Mouse (Mus musculus): ENCODE results near the gene Kcnk2. TPM values are rescaled to one million over a fixed set of nuclear protein-coding genes. Genes with fewer than 3 reads are reported as not detected.

Kcnk2 gene
- polyA plus RNA-seq, 1 experiment from 2014 or later = 17.3 TPM

GRCm38 (mm10) chr1:189341381-189341917 is 60.6 kb downstream of the Kcnk2 start:
- peak overlapping the region; percentile 88 for H3K4me2 ChIP-seq
- 63% methylated on average over 4 of the region's 4 CpGs for WGBS
- peaks cover 13% of the 10 kb centered on the region for H3K27me3 ChIP-seq
- no peaks in the 10 kb centered on the region for H3K9me3 ChIP-seq
- peaks cover 19% of the 10 kb centered on the region for H3K36me3 ChIP-seq
- H3K4me1 ChIP-seq (replicated peaks) = peaks cover 30% of the 10 kb centered on the region
- no peak for ATAC-seq (ENCODE audit: low FRiP score)
- H3K9ac ChIP-seq = 0 out of 2 replicates have a peak overlapping the region, but pooled peaks have one; percentile 1
- H3K27ac ChIP-seq = no peak overlapping the region
- peak overlapping the region; percentile 72 for H3K4me3 ChIP-seq

GRCm38 (mm10) chr1:189315896-189316295 is 86.2 kb downstream of the Kcnk2 start:
- Histone ChIP-seq H3K36me3 (no peaks in the 10 kb centered on the region), H3K4me3 (no peak overlapping the region), H3K27ac (no peak overlapping the region), H3K27me3 (no peaks in the 10 kb centered on the region), H3K9me3 (no peaks in the 10 kb centered on the region), H3K4me2 (no peak overlapping the region), H3K9ac (no peak overlapping the region), H3K4me1 (replicated peaks) (no peaks in the 10 kb centered on the region)
- WGBS = 66% methylated on average over 2 of the region's 2 CpGs
- ATAC-seq (ENCODE audit: low FRiP score) = no peak

- WGBS = 80% methylated on average over 6 of the region's 6 CpGs
Observed at GRCm38 (mm10) chr1:189314495-189314894, 87.6 kb downstream of the Kcnk2 start.

GRCm38 (mm10) chr1:189313750-189314149 is 88.3 kb downstream of the Kcnk2 start:
- Histone ChIP-seq H3K4me3 (no peak overlapping the region), H3K36me3 (no peaks in the 10 kb centered on the region), H3K4me1 (replicated peaks) (peaks cover 8% of the 10 kb centered on the region), H3K4me2 (no peak overlapping the region), H3K9me3 (no peaks in the 10 kb centered on the region), H3K9ac (no peak overlapping the region), H3K27me3 (no peaks in the 10 kb centered on the region), H3K27ac (no peak overlapping the region)
- no peak for ATAC-seq (ENCODE audit: low FRiP score)
- WGBS = 73% methylated on average over 7 of the region's 7 CpGs

More at GRCm38 (mm10) chr1:189314495-189314894, 87.6 kb downstream of the Kcnk2 start:
- Histone ChIP-seq H3K36me3 (no peaks in the 10 kb centered on the region), H3K4me3 (no peak overlapping the region), H3K27me3 (no peaks in the 10 kb centered on the region), H3K9ac (no peak overlapping the region), H3K4me2 (no peak overlapping the region), H3K9me3 (no peaks in the 10 kb centered on the region), H3K27ac (no peak overlapping the region), H3K4me1 (replicated peaks) (peaks cover 8% of the 10 kb centered on the region)
- ATAC-seq (ENCODE audit: low FRiP score) = no peak

GRCm38 (mm10) chr1:189310145-189310544 is 91.9 kb downstream of the Kcnk2 start:
- H3K27ac ChIP-seq = no peak overlapping the region
- ATAC-seq (ENCODE audit: low FRiP score) = no peak
- no peaks in the 10 kb centered on the region for H3K9me3 ChIP-seq
- no peaks in the 10 kb centered on the region for H3K27me3 ChIP-seq
- no peak overlapping the region for H3K9ac ChIP-seq
- no peak overlapping the region for H3K4me3 ChIP-seq
- H3K36me3 ChIP-seq = no peaks in the 10 kb centered on the region
- peaks cover 8% of the 10 kb centered on the region for H3K4me1 ChIP-seq (replicated peaks)
- 78% methylated on average over 2 of the region's 2 CpGs for WGBS
- no peak overlapping the region for H3K4me2 ChIP-seq

- Histone ChIP-seq H3K9ac (no peak overlapping the region), H3K27me3 (no peaks in the 10 kb centered on the region), H3K27ac (no peak overlapping the region), H3K4me2 (no peak overlapping the region), H3K36me3 (no peaks in the 10 kb centered on the region), H3K4me1 (replicated peaks) (peaks cover 4% of the 10 kb centered on the region), H3K4me3 (no peak overlapping the region), H3K9me3 (no peaks in the 10 kb centered on the region)
- WGBS = 68% methylated on average over 8 of the region's 8 CpGs
- peak; percentile 32; the same call in 1 of the 2 replicates for ATAC-seq (ENCODE audit: low FRiP score)
Observed at GRCm38 (mm10) chr1:189304988-189305522, 97.0 kb downstream of the Kcnk2 start.

GRCm38 (mm10) chr1:189303001-189303400 is 99.1 kb downstream of the Kcnk2 start:
- H3K27ac ChIP-seq = no peak overlapping the region
- no peaks in the 10 kb centered on the region for H3K36me3 ChIP-seq
- H3K4me3 ChIP-seq = no peak overlapping the region
- H3K27me3 ChIP-seq = no peaks in the 10 kb centered on the region
- 92% methylated on average over 3 of the region's 3 CpGs for WGBS
- no peak overlapping the region for H3K4me2 ChIP-seq
- no peaks in the 10 kb centered on the region for H3K9me3 ChIP-seq
- ATAC-seq (ENCODE audit: low FRiP score) = no peak
- no peaks in the 10 kb centered on the region; the same call in 1 of the 2 replicates for H3K4me1 ChIP-seq (replicated peaks)
- H3K9ac ChIP-seq = no peak overlapping the region

- WGBS = 89% methylated on average over 12 of the region's 12 CpGs
- no peak overlapping the region for H3K4me3 ChIP-seq
- no peaks in the 10 kb centered on the region for H3K27me3 ChIP-seq
- H3K36me3 ChIP-seq = no peaks in the 10 kb centered on the region
- no peaks in the 10 kb centered on the region for H3K9me3 ChIP-seq
- H3K4me1 ChIP-seq (replicated peaks) = 0 out of 2 replicates have a peak, but pooled peaks cover 2% of the 10 kb centered on the region
- no peak overlapping the region for H3K9ac ChIP-seq
- no peak overlapping the region for H3K4me2 ChIP-seq
- no peak overlapping the region for H3K27ac ChIP-seq
- ATAC-seq (ENCODE audit: low FRiP score) = no peak
Observed at GRCm38 (mm10) chr1:189293679-189294406, 108.2 kb downstream of the Kcnk2 start.

- no peak overlapping the region for H3K9ac ChIP-seq
- no peaks in the 10 kb centered on the region for H3K36me3 ChIP-seq
- H3K27ac ChIP-seq = no peak overlapping the region
- no peaks in the 10 kb centered on the region for H3K9me3 ChIP-seq
- 0 out of 2 replicates have a peak, but pooled peaks cover 2% of the 10 kb centered on the region for H3K4me1 ChIP-seq (replicated peaks)
- no peak overlapping the region for H3K4me2 ChIP-seq
- no peak overlapping the region for H3K4me3 ChIP-seq
- H3K27me3 ChIP-seq = no peaks in the 10 kb centered on the region
- WGBS = 52% methylated on average over 3 of the region's 3 CpGs
- ATAC-seq (ENCODE audit: low FRiP score) = no peak
Observed at GRCm38 (mm10) chr1:189290885-189291284, 111.2 kb downstream of the Kcnk2 start.

- H3K4me3 ChIP-seq = no peak overlapping the region
- H3K9me3 ChIP-seq = no peaks in the 10 kb centered on the region
- no peak overlapping the region for H3K9ac ChIP-seq
- WGBS = 92% methylated on average over 8 of the region's 8 CpGs
- no peaks in the 10 kb centered on the region for H3K27me3 ChIP-seq
- H3K4me2 ChIP-seq = no peak overlapping the region
- H3K4me1 ChIP-seq (replicated peaks) = 0 out of 2 replicates have a peak, but pooled peaks cover 2% of the 10 kb centered on the region
- H3K36me3 ChIP-seq = no peaks in the 10 kb centered on the region
- H3K27ac ChIP-seq = no peak overlapping the region
- no peak for ATAC-seq (ENCODE audit: low FRiP score)
Observed at GRCm38 (mm10) chr1:189288948-189289347, 113.1 kb downstream of the Kcnk2 start.

GRCm38 (mm10) chr1:189272281-189272680 is 129.8 kb downstream of the Kcnk2 start:
- Histone ChIP-seq H3K4me2 (no peak overlapping the region), H3K9me3 (no peaks in the 10 kb centered on the region), H3K9ac (no peak overlapping the region), H3K27ac (no peak overlapping the region), H3K4me3 (no peak overlapping the region), H3K27me3 (no peaks in the 10 kb centered on the region), H3K4me1 (replicated peaks) (no peaks in the 10 kb centered on the region), H3K36me3 (no peaks in the 10 kb centered on the region)
- 93% methylated on average over 2 of the region's 2 CpGs for WGBS
- ATAC-seq (ENCODE audit: low FRiP score) = no peak

- Histone ChIP-seq H3K4me3 (no peak overlapping the region), H3K9me3 (no peaks in the 10 kb centered on the region), H3K4me2 (no peak overlapping the region), H3K27ac (no peak overlapping the region), H3K27me3 (no peaks in the 10 kb centered on the region), H3K9ac (no peak overlapping the region), H3K36me3 (peaks cover 7% of the 10 kb centered on the region), H3K4me1 (replicated peaks) (no peaks in the 10 kb centered on the region)
- ATAC-seq (ENCODE audit: low FRiP score) = no peak
Observed at GRCm38 (mm10) chr1:189253631-189254030, 148.4 kb downstream of the Kcnk2 start.

GRCm38 (mm10) chr1:189253207-189253606 is 148.9 kb downstream of the Kcnk2 start:
- H3K4me3 ChIP-seq = no peak overlapping the region
- no peaks in the 10 kb centered on the region for H3K27me3 ChIP-seq
- H3K27ac ChIP-seq = no peak overlapping the region
- no peak overlapping the region for H3K9ac ChIP-seq
- 62% methylated on average over 3 of the region's 3 CpGs for WGBS
- H3K9me3 ChIP-seq = no peaks in the 10 kb centered on the region
- no peak overlapping the region for H3K4me2 ChIP-seq
- H3K4me1 ChIP-seq (replicated peaks) = no peaks in the 10 kb centered on the region
- H3K36me3 ChIP-seq = peaks cover 7% of the 10 kb centered on the region
- ATAC-seq (ENCODE audit: low FRiP score) = no peak
